Mouse (Mus musculus) gastrocnemius, adult 2 months (tissue): ENCODE results near the gene Cd177. TPM values are rescaled to one million over a fixed set of nuclear protein-coding genes. Genes with fewer than 3 reads are reported as not detected.
A peak's percentile ranks its signal among the peaks of the same experiment; 100 is the strongest.
"Not testable (repeated sequence)": the region's sequence is repeated elsewhere in the genome, so short reads cannot be mapped to it uniquely, and the experiment has no call there.

Experiments
- DNase-seq: peaks from one replicate; pipeline ENCODE4 v3.0.0; 2022
- H3K27ac ChIP-seq: fragments of 200-600 bp; 2 replicates; pipeline ENCODE4 v1.8.1; 2022; ENCODE audit warnings: mild to moderate bottlenecking
- H3K4me3 ChIP-seq: fragments of 200-600 bp; 2 replicates; pipeline ENCODE4 v1.8.1; 2022; ENCODE audit warnings: mild to moderate bottlenecking, moderate library complexity
- CTCF ChIP-seq: fragments of 200-600 bp; IDR thresholded peaks from 2 replicates; pipeline ENCODE4 v1.8.1; 2022; ENCODE audit warnings: antibody characterized with exemption, mild to moderate bottlenecking, moderate library complexity
- intact Hi-C: fragments of 180-260 bp; cut with DNase I; formaldehyde crosslinking; loops from one replicate; pipeline ENCODE4 v1.15.1; 2025
- total RNA-seq, 2 experiments: library from RNA; stranded (reverse); gene quantifications; 2 replicates each; pipeline ENCODE4 v1.2.3; 2021

Gene Cd177
- total RNA-seq, 2 experiments from 2014 or later, result not detected

DNA sequence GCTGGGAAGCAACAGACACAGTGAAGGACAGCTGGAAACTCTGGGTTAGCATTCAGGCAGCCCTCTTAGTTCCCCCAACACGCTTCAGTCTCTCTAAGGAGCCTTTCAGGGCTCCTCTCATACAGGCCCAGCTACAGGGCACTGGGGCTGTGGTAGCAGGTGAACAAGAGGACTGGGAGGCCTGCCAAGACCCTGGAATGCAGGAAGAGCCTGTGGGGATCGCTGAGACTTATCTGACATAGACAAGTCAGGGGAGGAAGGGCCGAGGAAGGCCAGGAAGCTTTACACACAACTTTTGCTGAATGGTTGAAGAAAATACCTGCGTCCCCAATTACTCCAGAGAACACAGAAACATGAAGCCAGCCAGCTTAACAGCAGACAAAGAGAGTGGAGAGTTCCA lies 9.4 kb downstream of the Cd177 start:
- intact Hi-C loops, result no loop called here
- Histone ChIP-seq H3K4me3 (no peak overlapping the region), H3K27ac (no peak overlapping the region)
- TF ChIP-seq CTCF, result no peak
- no peak for DNase-seq

DNA sequence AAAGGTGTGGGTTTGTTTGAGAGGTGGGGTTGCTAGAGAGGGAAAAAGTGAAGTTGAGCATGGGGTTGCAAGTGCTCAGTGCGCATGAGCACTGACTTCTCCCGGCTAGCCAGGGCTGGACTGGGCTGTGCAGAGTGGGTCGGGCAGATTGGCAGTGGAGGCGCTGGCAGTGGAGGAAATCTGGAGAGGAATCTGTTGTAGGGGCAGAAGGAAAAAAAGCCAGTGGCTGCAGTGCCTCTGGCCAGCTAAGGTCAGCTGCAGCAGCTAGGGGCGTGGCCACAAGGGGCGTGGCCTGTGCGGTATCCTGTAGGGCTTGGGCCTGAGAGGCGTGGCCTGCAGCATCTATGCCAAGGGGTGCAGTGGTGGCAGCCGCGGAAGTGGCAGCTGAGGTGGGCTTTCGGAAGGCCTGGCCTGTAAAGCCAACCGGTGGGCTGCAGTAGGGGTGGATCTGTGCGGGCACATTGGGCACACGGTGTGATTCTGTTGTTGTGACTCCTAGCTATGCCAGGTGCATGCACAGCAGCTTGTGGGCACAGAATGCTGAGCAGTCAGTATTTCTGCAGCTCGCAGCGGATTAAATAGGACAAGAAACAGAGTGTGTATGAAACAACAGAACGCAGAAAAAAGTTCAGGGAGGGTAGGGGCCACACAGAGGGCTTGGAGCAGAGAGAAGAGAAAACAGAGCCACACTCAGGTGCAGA lies 24.0 kb downstream of the Cd177 start:
- intact Hi-C loops, result no loop called here
- H3K27ac ChIP-seq, result no peak overlapping the region
- no peak overlapping the region for H3K4me3 ChIP-seq
- TF ChIP-seq CTCF, result no peak
- DNase-seq, result peak; percentile 21

DNA sequence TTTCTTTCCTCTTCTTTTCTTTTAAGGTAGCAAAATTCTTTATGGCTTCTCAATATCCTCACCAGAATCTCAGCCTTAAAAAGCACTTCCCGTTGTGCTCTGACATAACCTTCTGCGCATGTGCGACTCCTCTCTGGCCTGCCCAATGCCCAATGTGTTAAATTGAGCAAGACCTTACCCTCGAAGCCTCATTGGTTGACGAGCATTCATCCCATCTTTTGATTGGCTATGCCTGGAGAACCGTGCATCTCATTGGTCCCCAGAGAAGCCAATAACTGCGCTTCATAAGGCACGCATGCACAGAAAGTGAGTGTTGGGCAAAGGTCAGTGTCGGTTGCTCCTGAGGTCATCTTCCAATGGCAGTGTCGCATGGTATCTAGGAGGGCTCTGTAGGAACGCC lies 33.3 kb downstream of the Cd177 start, which contains the start of gene Gm4763:
Gm4763 (minus strand) TSS at position 101 of the 400 bp plus-strand sequence.
- intact Hi-C loops, H3K27ac ChIP-seq, H3K4me3 ChIP-seq, DNase-seq: not testable (repeated sequence)

DNA sequence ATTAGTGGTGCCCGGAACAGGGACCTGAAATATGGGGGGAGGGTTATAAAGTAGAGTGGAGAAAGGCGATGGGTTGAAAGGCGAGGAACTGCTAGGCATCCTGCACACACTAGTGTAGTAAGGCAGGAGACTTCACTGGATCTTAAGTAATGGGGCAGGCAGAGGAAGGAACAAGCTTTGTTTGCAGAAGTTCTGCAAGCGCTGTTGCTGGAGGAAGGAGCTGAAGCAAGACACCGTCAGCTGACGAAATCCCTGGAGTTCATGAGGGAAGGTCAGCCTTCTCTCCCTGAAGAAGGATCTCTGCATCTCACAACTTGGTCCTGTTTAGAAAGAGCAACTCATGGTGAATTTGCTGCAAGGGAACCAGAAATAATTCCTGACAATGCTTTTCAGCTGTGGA lies 45.1 kb downstream of the Cd177 start:
- TF ChIP-seq CTCF, result no peak
- H3K27ac ChIP-seq, result no peak overlapping the region
- H3K4me3 ChIP-seq, result no peak overlapping the region
- no peak for DNase-seq
- intact Hi-C loops, result no loop called here

GRCm38 (mm10) chr7:24708832-24709292 lies 51.2 kb downstream of the Cd177 start, which contains the start of gene BC049730:
TSS of gene BC049730 (plus strand) at chr7:24709242.
- DNase-seq, result no peak
- no peak for TF ChIP-seq CTCF
- Histone ChIP-seq H3K27ac (no peak within 1 kb of the TSS), H3K4me3 (no peak within 1 kb of the TSS)
- intact Hi-C loops, result no loop called here

- DNase-seq, intact Hi-C loops, H3K4me3 ChIP-seq, H3K27ac ChIP-seq: not testable (repeated sequence)
Observed at GRCm38 (mm10) chr7:24702841-24703240, 57.3 kb downstream of the Cd177 start.

DNA sequence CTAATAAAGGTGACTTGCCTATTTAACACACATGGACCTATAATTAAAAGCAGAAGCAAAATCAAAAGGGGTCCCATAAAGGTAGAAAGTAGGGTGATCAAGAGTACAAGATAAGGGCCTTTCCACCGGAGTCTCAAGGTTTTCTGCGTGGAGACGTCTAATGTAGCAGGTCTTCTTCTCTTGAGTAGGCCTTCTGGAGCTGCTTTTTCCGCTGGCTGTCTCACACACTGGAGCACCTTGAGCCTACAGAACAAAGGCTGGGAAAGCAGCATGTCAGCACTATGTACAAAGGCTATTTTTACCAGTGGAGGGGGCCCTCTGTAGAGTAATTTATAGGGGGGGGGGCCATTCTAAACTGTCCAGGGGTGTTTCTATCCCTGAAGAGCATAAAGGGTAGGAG lies 62.2 kb downstream of the Cd177 start:
- H3K27ac ChIP-seq, intact Hi-C loops, DNase-seq, H3K4me3 ChIP-seq: not testable (repeated sequence)

Other genes with a start within 250 kb of the Cd177 start
- not detected for gene AC161166.1, start 247.9 kb downstream of the Cd177 start, total RNA-seq
- 10 to 100 TPM; 11.5 to 16.1 TPM for gene Irgq, start 229.6 kb downstream of the Cd177 start, total RNA-seq
- not detected for gene Pinlyp, start 214.2 kb downstream of the Cd177 start, total RNA-seq
- gene Xrcc1, start 214.0 kb downstream of the Cd177 start, total RNA-seq, result 10 to 100 TPM; 18.3 to 18.5 TPM
- 10 to 100 TPM; 22.0 to 27.4 TPM for gene Ethe1, start 172.8 kb downstream of the Cd177 start, total RNA-seq
- gene Zfp575, start 172.7 kb downstream of the Cd177 start, total RNA-seq, result under 1 TPM in 1 of 2 experiments, not detected in 1; 0.17 TPM
- gene Phldb3, start 149.5 kb downstream of the Cd177 start, total RNA-seq, result under 1 TPM; 0.54 to 0.59 TPM
- gene Lypd3, start 123.8 kb downstream of the Cd177 start, total RNA-seq, result not detected
- gene Tex101, start 83.6 kb downstream of the Cd177 start, total RNA-seq, result not detected
- gene BC049730, start 51.1 kb downstream of the Cd177 start, total RNA-seq, result not detected
- not detected for gene Gm4763, start 33.4 kb downstream of the Cd177 start, total RNA-seq
- gene Ceacam10, start 16.9 kb upstream of the Cd177 start, total RNA-seq, result not detected
- gene Gm9844, start 101.9 kb upstream of the Cd177 start, total RNA-seq, result not detected
- not detected for gene Lypd4, start 109.6 kb upstream of the Cd177 start, total RNA-seq
- gene Dmrtc2, start 109.7 kb upstream of the Cd177 start, total RNA-seq, result not detected
- gene Rps19, start 124.1 kb upstream of the Cd177 start, total RNA-seq, result 100 to 1,000 TPM; 326 to 419 TPM
- not detected for gene Cd79a, start 137.1 kb upstream of the Cd177 start, total RNA-seq
- 10 to 100 TPM; 28.4 to 29.3 TPM for gene Arhgef1, start 142.6 kb upstream of the Cd177 start, total RNA-seq
- gene Gm4881, start 184.2 kb upstream of the Cd177 start, total RNA-seq, result not detected
- gene Rabac1, start 212.4 kb upstream of the Cd177 start, total RNA-seq, result 100 to 1,000 TPM; 231 to 243 TPM
- gene Atp1a3, start 245.6 kb upstream of the Cd177 start, total RNA-seq, result not detected